Mouse (Mus musculus): ENCODE measurements around the gene Pip4p1. TPM values are rescaled to one million over a fixed set of nuclear protein-coding genes. Genes with fewer than 3 reads are reported as not detected.

The Pip4p1 gene
- total and polyA plus RNA-seq, 2 experiments from 2014 or later: 99.4 to 105 TPM

DNA sequence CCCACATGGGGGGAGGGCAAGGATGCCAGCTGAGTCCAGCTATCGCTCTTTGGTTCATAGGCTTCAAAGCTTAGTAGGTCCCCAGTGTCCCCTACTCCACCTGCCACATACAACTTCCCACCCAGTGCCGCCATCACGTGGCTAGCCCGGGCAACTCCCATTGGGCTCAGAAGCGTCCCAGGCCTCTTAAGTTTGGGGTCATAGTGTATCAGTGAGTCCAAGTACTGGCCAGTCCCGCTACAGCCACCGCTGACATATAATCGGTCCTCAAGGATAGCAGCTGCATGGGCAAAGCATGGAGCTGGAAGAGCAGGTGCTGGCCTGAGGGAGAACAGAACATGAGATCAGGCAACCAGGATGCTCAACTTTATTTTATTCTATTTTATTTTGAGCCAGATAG lies 39.0 kb downstream of the Pip4p1 start:
- Histone ChIP-seq H3K4me2 (ENCODE audit: low read depth, low read length, poor library complexity, severe bottlenecking) (no peak overlapping the region), H3K9ac (replicated peaks; ENCODE audit: low read length, poor library complexity, severe bottlenecking) (no peak overlapping the region), H3K27me3 (ENCODE audit: insufficient read depth, low read length) (no peaks in the 10 kb centered on the region), H3K36me3 (ENCODE audit: insufficient read depth, low read length) (no peaks in the 10 kb centered on the region), H3K9me3 (ENCODE audit: low read length) (no peaks in the 10 kb centered on the region), H3K4me1 (ENCODE audit: insufficient read depth, low read length) (no peaks in the 10 kb centered on the region), H3K27ac (ENCODE audit: low read depth, low read length) (no peak overlapping the region), H3K4me3 (ENCODE audit: low read depth, low read length) (no peak overlapping the region)
- no peak for TF ChIP-seq CTCF (IDR thresholded peaks at IDR 0.05)
- no peak for DNase-seq (ENCODE audit: low spot score)
- WGBS: 95% methylated on average over 8 of the region's 8 CpGs
- no peak for ATAC-seq (ENCODE audit: low FRiP score)

DNA sequence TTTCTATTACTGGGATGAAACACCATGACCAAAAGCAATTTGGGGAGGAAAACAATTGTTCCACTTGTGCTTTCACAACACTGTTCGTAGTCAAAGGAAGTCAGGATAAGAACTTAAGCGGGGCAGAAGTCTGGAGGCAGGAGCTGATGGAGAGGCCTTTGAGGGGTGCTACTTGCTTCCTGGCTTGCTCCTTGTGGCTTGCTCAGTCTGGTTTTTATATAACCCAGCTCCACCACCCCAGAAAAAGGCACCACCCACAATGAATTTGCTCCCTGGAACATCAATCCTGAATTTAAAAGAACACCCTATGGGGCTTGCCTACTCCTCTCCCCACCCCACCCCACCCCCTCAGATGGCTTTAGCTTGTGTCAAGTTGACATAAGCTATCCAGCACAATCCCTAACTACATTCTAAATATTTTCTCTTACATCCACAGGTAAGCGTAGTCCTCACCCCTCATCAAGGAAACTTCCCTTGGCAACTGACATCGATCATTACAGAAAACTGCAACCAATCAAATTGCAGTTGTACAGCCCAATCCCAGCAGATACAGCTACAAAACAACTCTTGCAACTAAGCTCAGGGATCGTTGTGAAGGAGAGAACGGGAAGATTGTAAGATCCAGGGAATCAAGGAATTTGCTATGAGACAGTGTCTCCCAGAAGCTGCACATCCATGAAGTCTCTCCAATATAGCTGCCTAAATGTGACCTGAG lies 54.3 kb downstream of the Pip4p1 start:
- H3K9me3 ChIP-seq (ENCODE audit: low read length): no peaks in the 10 kb centered on the region
- no peaks in the 10 kb centered on the region for H3K27me3 ChIP-seq (ENCODE audit: insufficient read depth, low read length)
- DNase-seq (ENCODE audit: low spot score) (no peak), ATAC-seq (ENCODE audit: low FRiP score) (no peak)
- 85% methylated on average over 6 of the region's 6 CpGs for WGBS
- no peak overlapping the region for H3K4me2 ChIP-seq (ENCODE audit: low read depth, low read length, poor library complexity, severe bottlenecking)
- TF ChIP-seq CTCF (IDR thresholded peaks at IDR 0.05): no peak
- 0 out of 2 replicates have a peak, but pooled peaks cover 3% of the 10 kb centered on the region for H3K36me3 ChIP-seq (ENCODE audit: insufficient read depth, low read length)
- H3K4me1 ChIP-seq (ENCODE audit: insufficient read depth, low read length): no peaks in the 10 kb centered on the region
- H3K9ac ChIP-seq (replicated peaks; ENCODE audit: low read length, poor library complexity, severe bottlenecking): no peak overlapping the region
- H3K4me3 ChIP-seq (ENCODE audit: low read depth, low read length): no peak overlapping the region
- no peak overlapping the region for H3K27ac ChIP-seq (ENCODE audit: low read depth, low read length)

Other genes starting within 250 kb of the Pip4p1 start
- not detected in 2 replicates for gene Olfr747, start 237.7 kb downstream of the Pip4p1 start, total RNA-seq (2014; rRNA removed)
- gene Olfr747, start 237.7 kb downstream of the Pip4p1 start, polyA plus RNA-seq (2015; fragmentation: Nextera tagmentation; extraction: Ambion mirVana): not detected in 2 replicates
- gene Olfr748, start 223.5 kb downstream of the Pip4p1 start, total RNA-seq (2014; rRNA removed): not detected in 2 replicates
- gene Olfr748, start 223.5 kb downstream of the Pip4p1 start, polyA plus RNA-seq (2015; fragmentation: Nextera tagmentation; extraction: Ambion mirVana): not detected in 2 replicates
- gene Olfr749, start 185.8 kb downstream of the Pip4p1 start, total RNA-seq (2014; rRNA removed): not detected in 2 replicates
- gene Olfr749, start 185.8 kb downstream of the Pip4p1 start, polyA plus RNA-seq (2015; fragmentation: Nextera tagmentation; extraction: Ambion mirVana): not detected in 2 replicates
- gene Ttc5, start 145.3 kb downstream of the Pip4p1 start, total RNA-seq (2014; rRNA removed): 83.9 and 109 TPM in 2 replicates
- 93.1 and 97.8 TPM in 2 replicates for gene Ttc5, start 145.3 kb downstream of the Pip4p1 start, polyA plus RNA-seq (2015; fragmentation: Nextera tagmentation; extraction: Ambion mirVana)
- gene Ccnb1ip1, start 123.1 kb downstream of the Pip4p1 start, total RNA-seq (2014; rRNA removed): not detected in 2 replicates
- not detected in 2 replicates for gene Ccnb1ip1, start 123.1 kb downstream of the Pip4p1 start, polyA plus RNA-seq (2015; fragmentation: Nextera tagmentation; extraction: Ambion mirVana)
- gene Parp2, start 123.0 kb downstream of the Pip4p1 start, total RNA-seq (2014; rRNA removed): 16.3 and 23.5 TPM in 2 replicates
- 30.7 and 32.7 TPM in 2 replicates for gene Parp2, start 123.0 kb downstream of the Pip4p1 start, polyA plus RNA-seq (2015; fragmentation: Nextera tagmentation; extraction: Ambion mirVana)
- 4.9 and 7.2 TPM in 2 replicates for gene Tep1, start 60.3 kb downstream of the Pip4p1 start, total RNA-seq (2014; rRNA removed)
- 1.9 and 2.2 TPM in 2 replicates for gene Tep1, start 60.3 kb downstream of the Pip4p1 start, polyA plus RNA-seq (2015; fragmentation: Nextera tagmentation; extraction: Ambion mirVana)
- 3.8 and 5.0 TPM in 2 replicates for gene Klhl33, start 33.3 kb downstream of the Pip4p1 start, total RNA-seq (2014; rRNA removed)
- gene Klhl33, start 33.3 kb downstream of the Pip4p1 start, polyA plus RNA-seq (2015; fragmentation: Nextera tagmentation; extraction: Ambion mirVana): 2.4 and 2.9 TPM in 2 replicates
- gene Osgep, start 6.0 kb downstream of the Pip4p1 start, total RNA-seq (2014; rRNA removed): 43.7 and 83.3 TPM in 2 replicates
- 64.9 and 70.4 TPM in 2 replicates for gene Osgep, start 6.0 kb downstream of the Pip4p1 start, polyA plus RNA-seq (2015; fragmentation: Nextera tagmentation; extraction: Ambion mirVana)
- gene Apex1, start 5.9 kb downstream of the Pip4p1 start, total RNA-seq (2014; rRNA removed): 79.9 and 84.1 TPM in 2 replicates
- gene Apex1, start 5.9 kb downstream of the Pip4p1 start, polyA plus RNA-seq (2015; fragmentation: Nextera tagmentation; extraction: Ambion mirVana): 150 and 162 TPM in 2 replicates
- gene Pnp, start 226 bp upstream of the Pip4p1 start, total RNA-seq (2014; rRNA removed): 18.8 and 35.9 TPM in 2 replicates
- 12.5 and 14.4 TPM in 2 replicates for gene Pnp, start 226 bp upstream of the Pip4p1 start, polyA plus RNA-seq (2015; fragmentation: Nextera tagmentation; extraction: Ambion mirVana)
- gene Gm49342, start 13.7 kb upstream of the Pip4p1 start, total RNA-seq (2014; rRNA removed): 0.82 and 8.3 TPM in 2 replicates
- 0.70 and 0.75 TPM in 2 replicates for gene Gm49342, start 13.7 kb upstream of the Pip4p1 start, polyA plus RNA-seq (2015; fragmentation: Nextera tagmentation; extraction: Ambion mirVana)
- 1.1 and 1.4 TPM in 2 replicates for gene Pnp2, start 25.1 kb upstream of the Pip4p1 start, total RNA-seq (2014; rRNA removed)
- gene Pnp2, start 25.1 kb upstream of the Pip4p1 start, polyA plus RNA-seq (2015; fragmentation: Nextera tagmentation; extraction: Ambion mirVana): 1.4 and 1.8 TPM in 2 replicates
- not detected in 2 replicates for gene Rnase10, start 76.9 kb upstream of the Pip4p1 start, total RNA-seq (2014; rRNA removed)
- 0.13 TPM in 1 of 2 replicates, not detected in the other for gene Rnase10, start 76.9 kb upstream of the Pip4p1 start, polyA plus RNA-seq (2015; fragmentation: Nextera tagmentation; extraction: Ambion mirVana)
- gene Rnase9, start 111.0 kb upstream of the Pip4p1 start, total RNA-seq (2014; rRNA removed): not detected in 2 replicates
- not detected in 2 replicates for gene Rnase9, start 111.0 kb upstream of the Pip4p1 start, polyA plus RNA-seq (2015; fragmentation: Nextera tagmentation; extraction: Ambion mirVana)
- not detected in 2 replicates for gene Rnase11, start 119.3 kb upstream of the Pip4p1 start, total RNA-seq (2014; rRNA removed)
- gene Rnase11, start 119.3 kb upstream of the Pip4p1 start, polyA plus RNA-seq (2015; fragmentation: Nextera tagmentation; extraction: Ambion mirVana): not detected in 2 replicates
- not detected in 2 replicates for gene Rnase12, start 126.8 kb upstream of the Pip4p1 start, total RNA-seq (2014; rRNA removed)
- not detected in 2 replicates for gene Rnase12, start 126.8 kb upstream of the Pip4p1 start, polyA plus RNA-seq (2015; fragmentation: Nextera tagmentation; extraction: Ambion mirVana)
- gene Olfr750, start 143.6 kb upstream of the Pip4p1 start, total RNA-seq (2014; rRNA removed): 0.66 TPM in 1 of 2 replicates, not detected in the other
- 0.02 and 0.07 TPM in 2 replicates for gene Olfr750, start 143.6 kb upstream of the Pip4p1 start, polyA plus RNA-seq (2015; fragmentation: Nextera tagmentation; extraction: Ambion mirVana)
- gene Rnase4, start 160.2 kb upstream of the Pip4p1 start, total RNA-seq (2014; rRNA removed): 27.2 and 29.3 TPM in 2 replicates
- 14.9 and 15.1 TPM in 2 replicates for gene Rnase4, start 160.2 kb upstream of the Pip4p1 start, polyA plus RNA-seq (2015; fragmentation: Nextera tagmentation; extraction: Ambion mirVana)
- gene Ang, start 160.3 kb upstream of the Pip4p1 start, total RNA-seq (2014; rRNA removed): 2.1 and 3.2 TPM in 2 replicates
- 2.3 and 3.3 TPM in 2 replicates for gene Ang, start 160.3 kb upstream of the Pip4p1 start, polyA plus RNA-seq (2015; fragmentation: Nextera tagmentation; extraction: Ambion mirVana)
- gene Eddm3b, start 183.6 kb upstream of the Pip4p1 start, total RNA-seq (2014; rRNA removed): not detected in 2 replicates
- 0.11 TPM in 1 of 2 replicates, not detected in the other for gene Eddm3b, start 183.6 kb upstream of the Pip4p1 start, polyA plus RNA-seq (2015; fragmentation: Nextera tagmentation; extraction: Ambion mirVana)
- gene Rnase6, start 193.1 kb upstream of the Pip4p1 start, total RNA-seq (2014; rRNA removed): 1.3 and 2.5 TPM in 2 replicates
- 1.9 and 2.5 TPM in 2 replicates for gene Rnase6, start 193.1 kb upstream of the Pip4p1 start, polyA plus RNA-seq (2015; fragmentation: Nextera tagmentation; extraction: Ambion mirVana)
- gene Rnase1, start 215.9 kb upstream of the Pip4p1 start, total RNA-seq (2014; rRNA removed): 1.0 TPM in 1 of 2 replicates, not detected in the other
- 0.34 and 0.78 TPM in 2 replicates for gene Rnase1, start 215.9 kb upstream of the Pip4p1 start, polyA plus RNA-seq (2015; fragmentation: Nextera tagmentation; extraction: Ambion mirVana)
- gene Rnase2b, start 231.4 kb upstream of the Pip4p1 start, total RNA-seq (2014; rRNA removed): not detected in 2 replicates
- not detected in 2 replicates for gene Rnase2b, start 231.4 kb upstream of the Pip4p1 start, polyA plus RNA-seq (2015; fragmentation: Nextera tagmentation; extraction: Ambion mirVana)

All from midbrain, postnatal 0 days (tissue).